Mouse (Mus musculus) left cerebral cortex, postnatal 10 days (tissue): ENCODE data around the gene Zbtb7a. TPM values are rescaled to one million over a fixed set of nuclear protein-coding genes. Genes with fewer than 3 reads are reported as not detected.
"Not testable (repeated sequence)": the region's sequence is repeated elsewhere in the genome, so short reads cannot be mapped to it uniquely, and the experiment has no call there.

ENCODE experiments used
- DNase-seq, 2 experiments: peaks; one replicate each; pipeline ENCODE4 v3.0.0; 2021 to 2022; ENCODE audit warnings: low spot score in 2 of 2, mixed read lengths in 1 of 2; ENCODE audit errors: extremely low spot score in 1 of 2
- intact Hi-C: fragments of 180-260 bp; cut with DNase I; formaldehyde crosslinking; loops from one replicate; pipeline ENCODE4 v1.15.1; 2025
- total RNA-seq, 2 experiments: library from RNA; stranded (reverse); gene quantifications; 2 replicates each; pipeline ENCODE4 v1.2.3; 2021

Gene Zbtb7a
- total RNA-seq, 2 experiments from 2014 or later = 38.7 to 42.6 TPM

GRCm38 (mm10) chr10:81181860-81182259 lies 46.8 kb downstream of the Zbtb7a start:
- intact Hi-C loops, DNase-seq: not testable (repeated sequence)

- intact Hi-C loops = no loop called here
- DNase-seq = peak; percentile 97 to 99
These were observed 47.6 kb downstream of the Zbtb7a start, which contains the start of gene Dapk3 for GRCm38 (mm10) chr10:81182336-81183333. Gene Dapk3, plus strand, starts transcription at chr10:81183005.

GRCm38 (mm10) chr10:81183805-81184204 lies 48.8 kb downstream of the Zbtb7a start, which contains the start of gene 4930442H23Rik:
Gene 4930442H23Rik, minus strand, starts transcription at chr10:81183849.
- DNase-seq = no peak
- intact Hi-C loops = no loop called here

GRCm38 (mm10) chr10:81184765-81185164 lies 49.7 kb downstream of the Zbtb7a start:
- no peak for DNase-seq
- intact Hi-C loops = no loop called here

- intact Hi-C loops = no loop called here
These were observed 52.1 kb downstream of the Zbtb7a start for GRCm38 (mm10) chr10:81187161-81187560.

GRCm38 (mm10) chr10:81189821-81190220 lies 54.8 kb downstream of the Zbtb7a start:
- no peak for DNase-seq
- intact Hi-C loops = no loop called here

More at GRCm38 (mm10) chr10:81187161-81187560, 52.1 kb downstream of the Zbtb7a start:
- DNase-seq = no peak

GRCm38 (mm10) chr10:81190236-81190911 lies 55.4 kb downstream of the Zbtb7a start:
- no peak for DNase-seq
- intact Hi-C loops = no loop called here

- intact Hi-C loops = no loop called here
- DNase-seq = no peak
These were observed 55.9 kb downstream of the Zbtb7a start for GRCm38 (mm10) chr10:81190912-81191321.

GRCm38 (mm10) chr10:81191342-81191982 lies 56.4 kb downstream of the Zbtb7a start:
- intact Hi-C loops = no loop called here
- DNase-seq = no peak

- DNase-seq = peak; percentile 83 to 90
- intact Hi-C loops = no loop called here
These were observed 57.4 kb downstream of the Zbtb7a start for GRCm38 (mm10) chr10:81192270-81192967.

- intact Hi-C loops = no loop called here
- DNase-seq = no peak
These were observed 58.0 kb downstream of the Zbtb7a start for GRCm38 (mm10) chr10:81192968-81193501.

GRCm38 (mm10) chr10:81193991-81194774 lies 59.2 kb downstream of the Zbtb7a start:
- DNase-seq = peak in 1 of 2 experiments; percentile 76
- intact Hi-C loops = no loop called here

- intact Hi-C loops = loop anchor here (5.0 kb wide), 1 partner anchor 152 kb away; no protein-coding TSS in a partner anchor
- no peak for DNase-seq
These were observed 60.3 kb downstream of the Zbtb7a start for GRCm38 (mm10) chr10:81195300-81195699.

GRCm38 (mm10) chr10:81196470-81197065 lies 61.5 kb downstream of the Zbtb7a start:
- intact Hi-C loops = loop anchor here (5.0 kb wide), 1 partner anchor 151 kb away; no protein-coding TSS in a partner anchor
- no peak for DNase-seq

- intact Hi-C loops = loop anchor here (5.0 kb wide), 1 partner anchor 150 kb away; no protein-coding TSS in a partner anchor
- DNase-seq = no peak
These were observed 62.3 kb downstream of the Zbtb7a start for GRCm38 (mm10) chr10:81197305-81197704.

- no peak for DNase-seq
- intact Hi-C loops = loop anchor here (5.0 kb wide), 1 partner anchor 149 kb away; no protein-coding TSS in a partner anchor
These were observed 63.2 kb downstream of the Zbtb7a start for GRCm38 (mm10) chr10:81198230-81198629.

- no peak for DNase-seq
- intact Hi-C loops = loop anchor here (5.0 kb wide), 1 partner anchor 148 kb away; no protein-coding TSS in a partner anchor
These were observed 64.0 kb downstream of the Zbtb7a start for GRCm38 (mm10) chr10:81198990-81199389.
